Mouse (Mus musculus) embryo, embryonic 9.5 days (tissue): ENCODE measurements around the gene Kptn.

Experiments
- DNase-seq: peaks from one replicate; pipeline ENCODE4 v3.0.0-alpha.2; 2017; ENCODE audit errors: extremely low spot score

The Kptn gene

DNA sequence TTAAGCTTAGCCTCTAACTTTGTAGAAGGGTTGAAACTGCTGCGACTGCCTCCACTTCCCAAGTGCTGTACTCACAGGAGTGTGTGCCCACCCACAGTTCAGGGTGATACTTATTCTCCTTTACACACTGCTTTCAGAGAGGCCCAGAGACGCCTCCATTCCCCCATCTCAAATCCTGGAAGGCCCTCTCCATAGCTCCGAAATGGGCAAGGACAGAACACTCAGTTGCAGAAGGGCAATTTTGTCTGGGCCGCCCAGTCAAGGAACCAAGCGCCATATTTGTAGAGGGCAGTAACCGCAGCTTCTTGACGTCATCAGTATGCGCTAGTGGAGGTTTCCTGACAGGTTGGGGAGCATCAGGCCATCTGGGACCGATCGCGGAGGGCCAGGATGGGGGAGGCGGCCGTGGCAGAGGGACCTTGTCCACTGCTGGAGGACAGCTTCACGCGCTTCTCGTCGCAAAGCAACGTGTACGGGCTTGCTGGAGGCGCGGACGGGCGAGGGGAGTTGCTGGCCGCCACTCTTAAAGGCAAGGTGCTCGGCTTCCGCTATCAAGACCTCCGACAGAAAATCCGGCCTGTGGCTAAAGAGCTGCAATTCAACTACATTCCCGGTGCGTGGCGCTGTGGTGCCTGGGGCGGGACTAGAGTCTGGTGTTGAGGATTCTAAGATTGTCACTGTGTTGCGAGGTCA is at the start of gene Kptn:
Gene Kptn (plus strand): TSS at position 327 of the 693 bp plus-strand sequence.
- peak; percentile 95 for DNase-seq

DNA sequence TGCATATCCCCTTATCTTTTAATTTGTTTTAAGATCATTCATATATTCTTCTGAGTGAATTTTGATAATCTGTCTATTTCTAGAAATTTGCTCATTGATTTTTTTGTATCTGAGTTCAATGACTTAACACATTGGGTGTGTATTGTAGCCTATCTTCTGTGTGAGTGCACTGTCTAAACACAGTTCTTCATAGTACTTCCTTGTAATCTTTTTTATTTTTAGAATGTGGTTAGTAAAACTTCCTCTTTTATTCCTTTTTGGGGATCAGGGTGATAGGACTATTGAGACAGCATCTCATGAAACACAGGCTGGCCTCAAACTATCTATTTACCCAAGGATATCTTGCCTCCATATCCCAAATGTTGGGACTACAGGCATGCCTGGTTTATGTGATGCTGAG is 48.8 kb upstream of the Kptn start:
- DNase-seq = no peak

GRCm38 (mm10) chr7:16071906-16072305 is 47.8 kb upstream of the Kptn start:
- DNase-seq = no peak

- no peak for DNase-seq
Measured at GRCm38 (mm10) chr7:16079947-16080346, 39.7 kb upstream of the Kptn start.

DNA sequence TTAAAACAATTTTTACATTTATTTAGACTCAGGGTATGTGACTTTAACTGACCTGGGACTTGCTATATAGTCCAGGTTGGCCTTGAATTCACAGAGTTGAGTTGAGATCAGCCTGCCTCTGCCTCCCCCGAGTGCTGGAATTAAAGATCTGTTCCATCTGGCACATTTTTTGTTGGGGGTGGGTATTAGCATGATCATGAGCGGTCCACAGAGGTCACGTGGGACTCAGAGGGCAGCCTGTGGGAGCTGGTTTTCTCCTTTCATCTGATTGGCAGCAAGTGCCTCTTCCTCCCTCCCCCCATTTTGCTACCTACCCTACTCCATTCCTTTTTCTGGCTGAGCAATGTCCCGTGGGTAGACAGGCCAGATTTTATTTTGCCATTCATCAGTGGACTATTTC is 39.1 kb upstream of the Kptn start:
- DNase-seq = no peak

GRCm38 (mm10) chr7:16083361-16083760 is 36.3 kb upstream of the Kptn start:
- no peak for DNase-seq

DNA sequence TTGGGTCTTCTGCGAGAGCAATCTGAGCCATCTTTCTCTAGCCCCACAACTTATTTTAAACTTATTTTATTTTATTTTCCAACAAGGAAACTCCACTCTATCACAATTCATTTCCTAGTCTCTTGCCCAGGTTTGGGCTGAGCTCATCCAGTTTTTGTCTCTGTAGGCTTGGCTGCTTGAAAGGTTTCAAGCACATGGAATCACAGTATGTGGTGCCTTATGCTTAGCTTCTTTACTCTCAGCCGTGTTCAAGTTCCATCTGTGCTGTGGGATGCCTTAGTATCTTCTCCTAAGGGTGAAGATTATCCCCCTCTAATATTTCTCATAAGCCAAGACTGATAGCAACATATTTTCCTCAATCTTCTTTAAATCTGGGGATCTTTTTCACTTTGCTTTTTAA is 32.1 kb upstream of the Kptn start:
- DNase-seq = no peak

GRCm38 (mm10) chr7:16094592-16094991 is 25.1 kb upstream of the Kptn start:
- DNase-seq = no peak

GRCm38 (mm10) chr7:16098021-16099017 is 21.4 kb upstream of the Kptn start, which contains the start of gene Napa:
Gene Napa, plus strand, starts transcription at chr7:16098458.
- DNase-seq = peak; percentile 98

- DNase-seq = no peak
Measured at GRCm38 (mm10) chr7:16099901-16100300, 19.8 kb upstream of the Kptn start.

- DNase-seq = no peak
Measured at GRCm38 (mm10) chr7:16101081-16101480, 18.6 kb upstream of the Kptn start.

GRCm38 (mm10) chr7:16101726-16102475 is 17.8 kb upstream of the Kptn start:
- DNase-seq = no peak

GRCm38 (mm10) chr7:16102686-16103226 is 16.9 kb upstream of the Kptn start:
- DNase-seq = no peak

GRCm38 (mm10) chr7:16103760-16104159 is 15.9 kb upstream of the Kptn start:
- no peak for DNase-seq

GRCm38 (mm10) chr7:16104611-16105388 is 14.9 kb upstream of the Kptn start:
- DNase-seq = no peak

DNA sequence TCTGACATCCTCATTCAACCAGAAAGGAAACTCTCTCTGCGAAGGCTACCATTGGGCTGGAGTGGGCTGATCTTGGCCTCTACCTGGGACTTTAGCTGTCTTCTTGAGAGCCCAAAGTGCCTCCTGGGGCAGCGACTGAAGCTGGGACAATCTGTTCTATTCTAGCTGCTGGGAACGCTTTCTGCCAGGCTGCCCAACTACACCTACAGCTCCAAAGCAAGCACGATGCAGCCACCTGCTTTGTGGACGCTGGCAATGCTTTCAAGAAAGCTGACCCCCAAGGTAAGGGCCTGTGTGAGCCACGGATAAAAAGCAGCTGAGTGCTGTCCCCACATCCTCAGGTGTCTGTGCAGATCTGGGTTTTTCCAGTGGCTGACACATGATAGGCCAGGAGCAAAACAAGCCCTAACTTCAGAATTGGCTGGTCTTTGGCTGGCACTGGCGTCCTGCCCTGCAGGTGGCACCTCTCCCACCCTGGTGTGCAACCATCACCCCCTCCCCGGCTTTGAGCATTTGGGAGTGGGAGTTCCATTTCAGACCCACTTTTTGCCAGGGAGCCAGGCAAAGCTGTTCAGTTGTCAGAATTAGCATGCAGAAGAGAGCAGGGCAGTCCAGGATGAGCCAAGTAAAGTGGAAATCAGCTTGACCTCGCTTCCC is 10.7 kb upstream of the Kptn start:
- no peak for DNase-seq

DNA sequence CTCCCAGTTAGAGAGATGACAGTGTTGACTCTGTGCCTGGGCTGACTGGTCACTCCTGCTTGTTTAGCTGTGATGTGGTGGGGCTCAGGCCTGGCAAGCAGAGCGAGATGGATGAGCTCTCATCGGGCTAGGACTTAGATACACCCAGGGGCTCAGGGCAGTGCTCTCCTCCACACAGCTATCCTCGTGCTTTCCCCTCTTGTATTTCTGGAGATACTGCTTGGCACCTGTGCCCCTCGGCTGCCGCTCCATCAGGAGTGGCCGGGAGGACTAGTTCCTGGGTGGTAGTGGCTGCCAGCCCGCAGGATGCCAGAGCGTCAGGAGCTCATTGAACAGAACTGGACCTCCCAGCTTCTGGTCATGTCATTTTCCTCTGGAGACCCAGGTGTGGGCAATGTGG is 9.5 kb upstream of the Kptn start:
- no peak for DNase-seq

- DNase-seq = no peak
Measured at GRCm38 (mm10) chr7:16111284-16112090, 8.2 kb upstream of the Kptn start.

DNA sequence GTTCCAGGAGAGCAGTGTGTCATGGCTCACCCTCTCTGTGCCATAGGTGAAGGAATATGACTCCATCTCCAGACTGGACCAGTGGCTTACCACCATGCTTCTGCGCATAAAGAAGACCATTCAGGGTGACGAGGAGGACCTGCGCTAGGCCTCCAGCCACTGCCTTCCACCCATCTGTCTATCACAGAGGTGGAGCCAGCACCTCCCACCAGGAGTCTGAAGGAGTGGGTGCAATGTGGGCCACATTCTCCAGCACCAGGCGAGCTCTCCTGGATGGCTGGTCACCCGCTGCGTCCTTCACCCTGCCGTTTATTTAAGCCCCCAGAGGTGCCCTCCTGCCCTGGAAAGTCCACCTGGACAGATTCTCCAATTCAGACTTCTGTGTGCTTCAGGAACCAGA is 3.3 kb upstream of the Kptn start:
- DNase-seq = no peak

- DNase-seq = no peak
Measured at GRCm38 (mm10) chr7:16117100-16117499, 2.6 kb upstream of the Kptn start.
